Mouse (Mus musculus) testis, adult 2 months (tissue): ENCODE measurements around the gene Ssbp3.

Source experiments
- CTCF ChIP-seq: fragments of 200-500 bp; IDR thresholded peaks from 2 replicates; pipeline ENCODE4 v1.5.1; 2012; ENCODE audit warnings: low read depth, mild to moderate bottlenecking, inconsistent platforms, low read length, moderate library complexity; ENCODE audit not compliant: control insufficient read depth, insufficient read depth, insufficient replicate concordance
- POLR2A ChIP-seq: fragments of 200-500 bp; IDR thresholded peaks from 2 replicates; pipeline ENCODE4 v1.6.1; 2012; ENCODE audit warnings: low read depth, mild to moderate bottlenecking, inconsistent platforms, low read length, moderate library complexity; ENCODE audit not compliant: control insufficient read depth

- no peak for TF ChIP-seq CTCF
- TF ChIP-seq POLR2A: no peak
Measured at GRCm38 (mm10) chr4:106961321-106961720, 50.8 kb downstream of the Ssbp3 start.
